Mouse (Mus musculus): ENCODE data around the gene Tex10. TPM values are rescaled to one million over a fixed set of nuclear protein-coding genes. Genes with fewer than 3 reads are reported as not detected.
"Not testable (repeated sequence)": the region's sequence is repeated elsewhere in the genome, so short reads cannot be mapped to it uniquely, and the experiment has no call there.

Tex10 gene
- total RNA-seq, 2 experiments from 2014 or later, result 22.4 to 31.6 TPM

DNA sequence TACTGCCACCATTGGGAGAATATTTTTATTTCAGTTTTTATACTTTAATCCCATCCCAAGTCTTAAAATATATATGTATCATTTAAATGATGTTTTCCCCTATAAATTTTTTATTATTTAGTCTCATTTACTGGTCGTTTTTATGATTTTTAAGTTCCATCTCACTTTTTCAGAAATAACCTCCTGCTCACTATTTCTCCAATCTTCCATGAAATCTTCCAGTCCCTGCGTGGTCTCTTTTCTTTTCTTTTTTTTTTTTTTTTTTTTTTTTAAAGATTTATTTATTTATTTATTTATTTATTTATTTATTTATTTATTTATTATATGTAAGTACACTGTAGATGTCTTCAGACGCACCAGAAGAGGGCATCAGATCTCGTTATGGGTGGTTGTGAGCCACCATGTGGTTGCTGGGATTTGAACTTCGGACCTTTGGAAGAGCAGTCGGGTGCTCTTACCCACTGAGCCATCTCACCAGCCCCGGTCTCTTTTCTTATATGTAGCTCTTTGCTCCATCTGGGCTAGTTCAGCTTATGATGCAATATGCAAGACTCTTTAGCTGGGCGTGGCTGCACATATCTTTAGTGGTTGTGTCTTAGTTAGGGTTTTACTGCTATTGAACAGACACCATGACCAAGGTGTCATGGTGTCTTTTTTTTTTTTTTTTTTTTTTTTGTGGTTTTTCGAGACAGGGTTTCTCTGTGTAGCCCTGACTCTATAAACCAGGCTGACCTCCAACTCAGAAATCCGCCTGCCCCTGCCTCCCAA, 67.4 kb downstream of the Tex10 start:
- DNase-seq, result not testable (repeated sequence)

DNA sequence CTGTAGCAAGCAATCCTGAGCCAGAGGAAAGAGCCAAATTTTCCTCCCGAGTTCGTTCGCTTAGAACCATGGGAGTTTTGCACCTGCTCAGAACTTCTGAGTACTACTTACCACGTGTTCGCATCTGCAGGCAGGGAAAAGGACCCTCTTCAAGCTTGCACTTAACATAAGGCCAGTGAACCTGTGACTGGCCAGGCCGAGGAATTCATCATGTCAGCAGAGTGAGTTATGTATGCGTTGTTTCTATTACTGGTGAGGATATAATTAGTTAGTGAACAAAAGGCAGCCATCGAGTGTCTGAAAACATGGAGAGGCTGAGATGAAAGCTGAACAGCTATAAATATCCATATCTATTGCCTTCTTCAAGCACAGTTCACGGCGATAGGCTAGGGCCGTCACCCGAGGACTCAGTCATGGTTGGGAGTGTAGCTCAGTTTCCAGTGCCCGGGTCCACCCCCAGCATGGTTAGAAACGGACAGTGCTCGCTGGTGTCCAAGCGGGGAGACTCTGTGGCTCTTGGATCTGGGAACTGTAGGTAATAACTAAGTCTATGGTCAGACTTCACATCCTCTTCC, 70.1 kb downstream of the Tex10 start:
- DNase-seq, result no peak

DNA sequence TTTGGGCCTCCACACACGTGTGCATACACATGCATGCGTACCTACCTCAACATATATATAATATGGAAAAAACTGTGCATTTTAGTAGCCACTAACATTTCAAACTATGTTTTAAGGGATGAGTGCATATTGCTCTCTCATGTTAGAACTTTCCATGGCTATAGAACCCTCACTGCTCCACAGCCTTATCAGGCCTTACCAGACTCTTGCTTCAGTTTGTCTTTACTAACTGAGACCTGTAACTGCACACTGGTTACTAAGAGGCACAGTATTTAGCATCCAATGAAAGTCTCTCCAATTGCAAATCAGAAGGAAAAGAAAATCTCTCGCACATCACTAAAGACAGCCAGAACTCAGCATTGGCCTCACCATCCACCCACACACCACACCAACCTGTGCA, 76.3 kb downstream of the Tex10 start:
- DNase-seq, result no peak

DNA sequence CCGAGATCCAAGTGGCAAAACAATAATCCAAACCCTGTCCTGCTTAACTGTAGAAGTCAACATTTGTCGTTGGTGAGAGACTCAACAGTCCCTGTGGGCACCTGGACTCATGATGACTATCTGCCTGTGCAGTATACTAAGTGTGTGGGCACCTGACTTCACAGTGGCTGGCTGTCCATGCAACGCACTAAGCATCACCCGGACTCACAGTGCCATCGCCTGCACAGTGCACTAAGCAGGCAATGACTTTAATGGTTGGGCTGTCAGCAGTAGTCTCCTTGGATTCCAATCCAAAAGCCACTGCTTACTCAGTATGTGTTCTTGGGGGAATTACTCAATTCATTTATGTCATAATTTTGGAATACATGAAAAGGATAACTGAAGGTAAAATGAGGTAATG, 90.8 kb downstream of the Tex10 start:
- DNase-seq, result no peak

DNA sequence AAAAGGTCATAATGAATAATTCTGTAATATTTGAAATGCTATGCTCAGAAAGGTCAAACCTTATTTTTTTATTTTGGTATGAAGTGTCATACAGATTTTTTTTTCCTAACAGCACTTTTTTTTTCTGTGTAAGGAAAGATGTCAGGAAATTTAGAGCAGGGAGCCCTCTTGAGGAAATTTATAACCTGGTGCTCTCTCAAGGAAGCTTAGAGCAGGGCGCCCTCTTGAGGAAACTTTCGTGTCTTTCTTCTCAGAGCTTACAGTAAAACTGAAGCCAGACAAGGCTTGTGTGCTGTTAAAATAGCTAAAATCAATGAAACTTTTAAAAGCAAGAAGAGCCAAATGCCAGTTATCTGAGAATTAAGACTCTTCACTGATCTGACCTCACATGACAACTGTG, 92.3 kb downstream of the Tex10 start:
- peak; percentile 82 for DNase-seq

Other genes with a start within 250 kb of the Tex10 start
- gene Erp44, start 193.9 kb downstream of the Tex10 start, total RNA-seq (2021), result 10 to 100 TPM; 48.7 to 53.9 TPM
- gene Invs, start 193.7 kb downstream of the Tex10 start, total RNA-seq (2021), result 1 to 10 TPM; 8.4 to 9.3 TPM
- gene Msantd3, start 66.5 kb upstream of the Tex10 start, total RNA-seq (2021), result 10 to 100 TPM; 20.3 to 21.3 TPM
- gene Tmeff1, start 111.7 kb upstream of the Tex10 start, total RNA-seq (2021), result 10 to 100 TPM; 30.6 to 32.3 TPM
- gene Cavin4, start 190.1 kb upstream of the Tex10 start, total RNA-seq (2021), result 10 to 100 TPM in 1 of 2 experiments, 1 to 10 TPM in 1; 3.6 to 14.0 TPM